ENCODE assay signal across 16 mouse cellular contexts in the genomic region with DNA sequence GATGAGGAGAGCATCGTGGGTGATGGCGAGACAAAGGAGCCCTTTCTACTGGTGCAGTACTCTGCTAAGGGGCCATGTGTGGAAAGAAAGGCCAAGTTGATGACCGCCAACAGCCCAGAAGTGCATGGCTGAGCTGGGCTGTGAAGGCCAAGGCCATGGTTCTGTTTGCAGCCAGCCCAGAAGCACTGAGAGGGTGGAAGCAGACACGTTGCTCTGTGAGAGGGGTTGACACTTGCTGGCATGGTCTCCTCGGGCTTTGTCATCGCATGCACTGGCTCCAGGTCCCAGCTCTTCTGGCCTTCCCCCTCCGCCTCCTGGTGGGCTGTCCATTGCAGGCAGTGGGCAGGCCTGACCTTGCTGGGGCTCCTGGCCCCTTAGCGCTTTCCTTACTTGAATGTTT. TPM values are rescaled to one million over a fixed set of nuclear protein-coding genes. Genes with fewer than 3 reads are reported as not detected.
DNase-seq lines count a peak whose midpoint lies in the region; ATAC-seq and TF ChIP-seq lines count a peak whose summit lies in the region.
"Had no signal": no experiment of that assay in that cellular context is flagged by ENCODE, and none has a peak within 500 bp of the region (broad histone marks: within the 10 kb centered on the region; RNA-seq: fewer than 3 reads in every experiment).

No protein-coding gene starts in this region.

- TF ChIP-seq CTCF in stomach, postnatal 0 days (IDR thresholded peaks at IDR 0.05; ENCODE audit: low read depth), result no peak

- DNase-seq in forebrain, embryonic 11.5 days (ENCODE audit: low spot score), result no peak
- DNase-seq in neural tube, embryonic 10.5 days (ENCODE audit: extremely low spot score, low spot score), result no peak
- DNase-seq in stomach, postnatal 0 days (ENCODE audit: low spot score), result no peak
- no peak for DNase-seq in spleen, postnatal 36 days (ENCODE audit: low spot score in 2 of 2)
- DNase-seq: gastrocnemius, postnatal 10 days; kidney, postnatal 14 days; liver, postnatal 0 days had no signal

- peaks cover 71% of the 10 kb centered on the region for H3K36me3 ChIP-seq in forebrain, embryonic 13.5 days (ENCODE audit: poor library complexity, severe bottlenecking)
- H3K36me3 ChIP-seq in forebrain, embryonic 11.5 days (ENCODE audit: control insufficient read depth, insufficient read depth, low read length), result peaks cover 12% of the 10 kb centered on the region; the same call in 1 of the 2 replicates
- peaks cover 57% of the 10 kb centered on the region for H3K36me3 ChIP-seq in neural tube, embryonic 12.5 days
- H3K36me3 ChIP-seq in hindbrain, embryonic 16.5 days (ENCODE audit: control insufficient read depth, insufficient read depth, low read length), result peaks cover 14% of the 10 kb centered on the region
- peaks cover 56% of the 10 kb centered on the region for H3K36me3 ChIP-seq in neural tube, embryonic 15.5 days
- H3K36me3 ChIP-seq in stomach, postnatal 0 days (ENCODE audit: control insufficient read depth, insufficient read depth, low read length), result peaks cover 10% of the 10 kb centered on the region; the same call in 1 of the 2 replicates

- peaks cover 55% of the 10 kb centered on the region for H3K4me1 ChIP-seq in forebrain, embryonic 13.5 days
- peaks cover 11% of the 10 kb centered on the region for H3K4me1 ChIP-seq in forebrain, embryonic 11.5 days (replicated peaks; ENCODE audit: control insufficient read depth, insufficient read depth, low read length)
- peaks cover 38% of the 10 kb centered on the region for H3K4me1 ChIP-seq in neural tube, embryonic 12.5 days
- H3K4me1 ChIP-seq in hindbrain, embryonic 16.5 days (ENCODE audit: control insufficient read depth, insufficient read depth, low read depth, low read length), result peaks cover 63% of the 10 kb centered on the region
- peaks cover 67% of the 10 kb centered on the region for H3K4me1 ChIP-seq in neural tube, embryonic 15.5 days
- H3K4me1 ChIP-seq in stomach, postnatal 0 days (replicated peaks; ENCODE audit: control insufficient read depth, insufficient read depth), result peaks cover 3% of the 10 kb centered on the region

- H3K9ac ChIP-seq in forebrain, embryonic 13.5 days, result no peak overlapping the region
- H3K9ac ChIP-seq in forebrain, embryonic 11.5 days (ENCODE audit: low read length), result no peak overlapping the region
- H3K9ac ChIP-seq in neural tube, embryonic 12.5 days, result 0 out of 2 replicates have a peak overlapping the region, but pooled peaks have one; percentile 3
- H3K9ac ChIP-seq in hindbrain, embryonic 16.5 days (ENCODE audit: low read depth, low read length), result no peak overlapping the region
- no peak overlapping the region for H3K9ac ChIP-seq in neural tube, embryonic 15.5 days (replicated peaks)
- H3K9ac ChIP-seq in stomach, postnatal 0 days (ENCODE audit: low read length), result no peak overlapping the region
- H3K9ac ChIP-seq: heart, embryonic 12.5 days; liver, postnatal 0 days; stomach, embryonic 15.5 days had no signal

- H3K4me3 ChIP-seq in forebrain, embryonic 13.5 days, result no peak overlapping the region
- H3K4me3 ChIP-seq in forebrain, embryonic 11.5 days (ENCODE audit: low read depth, low read length), result no peak overlapping the region
- H3K4me3 ChIP-seq in neural tube, embryonic 12.5 days, result no peak overlapping the region
- no peak overlapping the region for H3K4me3 ChIP-seq in hindbrain, embryonic 16.5 days (ENCODE audit: low read length)
- H3K4me3 ChIP-seq in neural tube, embryonic 15.5 days (replicated peaks), result no peak overlapping the region
- no peak overlapping the region for H3K4me3 ChIP-seq in stomach, postnatal 0 days (ENCODE audit: low read depth, low read length)
- H3K4me3 ChIP-seq: heart, embryonic 12.5 days; stomach, embryonic 15.5 days had no signal

- TF ChIP-seq EP300 in stomach, postnatal 0 days (optimal IDR thresholded peaks at IDR 0.05), result no peak

- H3K27ac ChIP-seq in forebrain, embryonic 13.5 days, result peak overlapping the region; percentile 51; the same call in 1 of the 2 replicates
- H3K27ac ChIP-seq in forebrain, embryonic 11.5 days (ENCODE audit: low read depth, low read length), result no peak overlapping the region
- H3K27ac ChIP-seq in neural tube, embryonic 12.5 days, result no peak overlapping the region
- peak overlapping the region; percentile 13; the same call in 1 of the 2 replicates for H3K27ac ChIP-seq in hindbrain, embryonic 16.5 days (ENCODE audit: low read depth, low read length)
- H3K27ac ChIP-seq in neural tube, embryonic 15.5 days (replicated peaks), result peak overlapping the region; percentile 48
- H3K27ac ChIP-seq in stomach, postnatal 0 days (replicated peaks), result no peak overlapping the region
- H3K27ac ChIP-seq: macrophage; stomach, embryonic 15.5 days had no signal

- ATAC-seq in forebrain, embryonic 13.5 days, result no peak
- ATAC-seq in forebrain, embryonic 11.5 days (replicated peaks; ENCODE audit: low FRiP score), result no peak
- ATAC-seq in neural tube, embryonic 12.5 days (ENCODE audit: low FRiP score, low read depth), result no peak
- peak; percentile 9; the same call in 1 of the 2 replicates for ATAC-seq in hindbrain, embryonic 16.5 days
- no peak for ATAC-seq in neural tube, embryonic 15.5 days (ENCODE audit: low FRiP score)
- no peak for ATAC-seq in stomach, postnatal 0 days (ENCODE audit: low FRiP score, low TSS enrichment)
- ATAC-seq: CD4-positive, CD25-positive, alpha-beta regulatory T cell, adult 4 months; inflammation-experienced regulatory T-cells, adult 6 months; liver, postnatal 0 days had no signal

- no peaks in the 10 kb centered on the region for H3K27me3 ChIP-seq in forebrain, embryonic 13.5 days
- no peaks in the 10 kb centered on the region for H3K27me3 ChIP-seq in forebrain, embryonic 11.5 days (ENCODE audit: control insufficient read depth, insufficient read depth, low read length)
- no peaks in the 10 kb centered on the region for H3K27me3 ChIP-seq in neural tube, embryonic 12.5 days (replicated peaks)
- no peaks in the 10 kb centered on the region for H3K27me3 ChIP-seq in hindbrain, embryonic 16.5 days (replicated peaks; ENCODE audit: control insufficient read depth, insufficient read depth, low read length)
- no peaks in the 10 kb centered on the region for H3K27me3 ChIP-seq in neural tube, embryonic 15.5 days (replicated peaks)
- H3K27me3 ChIP-seq in stomach, postnatal 0 days (ENCODE audit: control insufficient read depth, insufficient read depth, low read length), result no peaks in the 10 kb centered on the region
- H3K27me3 ChIP-seq: heart, embryonic 12.5 days; stomach, embryonic 15.5 days had no signal

- WGBS in forebrain, embryonic 13.5 days, result 81% methylated on average over 8 of the region's 8 CpGs
- WGBS in forebrain, embryonic 11.5 days, result 91% methylated on average over 8 of the region's 8 CpGs
- WGBS in neural tube, embryonic 12.5 days, result 88% methylated on average over 8 of the region's 8 CpGs
- 76% methylated on average over 8 of the region's 8 CpGs for WGBS in hindbrain, embryonic 16.5 days
- WGBS in neural tube, embryonic 15.5 days, result 79% methylated on average over 8 of the region's 8 CpGs
- 76% methylated on average over 8 of the region's 8 CpGs for WGBS in stomach, postnatal 0 days

- no peak overlapping the region for H3K4me2 ChIP-seq in forebrain, embryonic 13.5 days
- no peak overlapping the region for H3K4me2 ChIP-seq in forebrain, embryonic 11.5 days (ENCODE audit: low read depth, low read length, severe bottlenecking)
- H3K4me2 ChIP-seq in neural tube, embryonic 12.5 days (replicated peaks), result no peak overlapping the region
- H3K4me2 ChIP-seq in hindbrain, embryonic 16.5 days (ENCODE audit: low read length), result no peak overlapping the region
- H3K4me2 ChIP-seq in neural tube, embryonic 15.5 days, result no peak overlapping the region
- H3K4me2 ChIP-seq in stomach, postnatal 0 days (replicated peaks; ENCODE audit: low read depth), result no peak overlapping the region
- H3K4me2 ChIP-seq: heart, embryonic 12.5 days; stomach, embryonic 15.5 days had no signal

- no peaks in the 10 kb centered on the region for H3K9me3 ChIP-seq in forebrain, embryonic 13.5 days (replicated peaks)
- H3K9me3 ChIP-seq in forebrain, embryonic 11.5 days (ENCODE audit: control insufficient read depth, low read length), result no peaks in the 10 kb centered on the region
- no peaks in the 10 kb centered on the region for H3K9me3 ChIP-seq in neural tube, embryonic 12.5 days
- H3K9me3 ChIP-seq in hindbrain, embryonic 16.5 days (ENCODE audit: control insufficient read depth, low read length), result no peaks in the 10 kb centered on the region
- H3K9me3 ChIP-seq in neural tube, embryonic 15.5 days (replicated peaks), result no peaks in the 10 kb centered on the region
- no peaks in the 10 kb centered on the region for H3K9me3 ChIP-seq in stomach, postnatal 0 days (ENCODE audit: control insufficient read depth, low read length)
- H3K9me3 ChIP-seq: heart, embryonic 12.5 days; stomach, embryonic 15.5 days had no signal

RNA-seq across cellular contexts. Expression of a gene that starts 6.5 kb away (rescaled TPM):
- 59.2 and 59.3 TPM in 2 replicates for polyA plus RNA-seq in forebrain, embryonic 13.5 days (2015; fragmentation: Nextera tagmentation; extraction: Ambion mirVana)
- 52.0 and 57.4 TPM in 2 replicates for polyA plus RNA-seq in forebrain, embryonic 11.5 days (2014; fragmentation: Nextera tagmentation; extraction: Ambion mirVana)
- 47.7 and 52.1 TPM in 2 replicates for polyA plus RNA-seq in neural tube, embryonic 12.5 days (2016; fragmentation: Nextera tagmentation; extraction: Ambion mirVana)
- 28.9 and 31.6 TPM in 2 replicates for polyA plus RNA-seq in hindbrain, embryonic 16.5 days (2015; fragmentation: Nextera tagmentation; extraction: Ambion mirVana)
- 26.1 and 39.5 TPM in 2 replicates for polyA plus RNA-seq in neural tube, embryonic 15.5 days (2015; fragmentation: Nextera tagmentation; extraction: Ambion mirVana)
- 68.1 and 69.5 TPM in 2 replicates for polyA plus RNA-seq in stomach, postnatal 0 days (2015; fragmentation: Nextera tagmentation; extraction: Ambion mirVana)

RNA-seq across cellular contexts. Expression of a gene that starts 11.7 kb away (rescaled TPM):
- 122 and 140 TPM in 2 replicates for polyA plus RNA-seq in forebrain, embryonic 13.5 days (2015; fragmentation: Nextera tagmentation; extraction: Ambion mirVana)
- 95.9 and 104 TPM in 2 replicates for polyA plus RNA-seq in forebrain, embryonic 11.5 days (2014; fragmentation: Nextera tagmentation; extraction: Ambion mirVana)
- 115 and 117 TPM in 2 replicates for polyA plus RNA-seq in neural tube, embryonic 12.5 days (2016; fragmentation: Nextera tagmentation; extraction: Ambion mirVana)
- polyA plus RNA-seq in hindbrain, embryonic 16.5 days (2015; fragmentation: Nextera tagmentation; extraction: Ambion mirVana), result 134 and 150 TPM in 2 replicates
- polyA plus RNA-seq in neural tube, embryonic 15.5 days (2015; fragmentation: Nextera tagmentation; extraction: Ambion mirVana), result 104 and 107 TPM in 2 replicates
- polyA plus RNA-seq in stomach, postnatal 0 days (2015; fragmentation: Nextera tagmentation; extraction: Ambion mirVana), result 11.8 and 12.2 TPM in 2 replicates

Comparison
In these comparisons a context has a peak if more than half of its experiments do, and no peak if none do; other contexts are left out.
1. H3K27ac ChIP-seq: peak in forebrain, embryonic 13.5 days (single experiment), hindbrain, embryonic 16.5 days (single experiment) and neural tube, embryonic 15.5 days (single experiment); none in forebrain, embryonic 11.5 days (single experiment), neural tube, embryonic 12.5 days (single experiment) and stomach, postnatal 0 days (single experiment).